In the genomic region with DNA sequence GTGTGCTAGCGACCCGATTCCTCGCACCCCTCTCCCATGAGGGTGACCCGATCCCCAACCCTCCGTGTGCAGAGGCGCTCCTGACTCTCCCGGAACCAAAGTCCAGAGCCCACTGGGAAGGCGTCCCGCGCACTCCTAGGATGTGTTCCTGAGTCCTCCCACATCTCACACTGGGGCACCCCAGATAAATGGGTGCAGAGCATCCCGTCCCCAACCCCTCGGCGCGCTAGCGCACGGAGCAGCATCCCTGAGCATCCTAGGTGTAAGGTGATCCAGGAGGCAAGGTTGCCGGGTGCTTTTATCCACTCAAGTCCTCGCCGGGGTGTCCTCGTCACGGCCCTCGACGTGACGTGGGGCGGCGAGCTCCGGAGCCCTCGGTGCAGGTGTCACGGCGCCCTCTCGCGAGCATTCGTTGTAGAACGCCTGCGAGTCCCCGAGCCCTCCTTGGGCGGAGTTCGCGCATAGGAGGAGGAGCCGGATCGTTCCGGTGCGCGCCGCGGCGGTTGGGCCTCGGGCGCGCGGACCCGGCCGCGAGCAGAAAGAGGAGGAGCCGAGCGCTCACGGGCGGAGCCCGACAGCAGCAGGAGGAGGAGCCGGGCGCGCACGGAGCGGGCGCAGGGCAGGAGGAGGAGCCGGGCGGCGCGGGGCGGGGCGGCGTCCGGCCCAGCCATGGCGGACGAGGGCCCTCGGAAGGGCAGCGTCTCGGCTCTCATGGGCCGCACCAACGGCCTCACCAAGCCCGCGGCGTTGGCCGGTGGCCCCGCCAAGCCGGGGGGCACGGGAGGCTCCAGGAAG, we compare ENCODE assay signal across 8 mouse cellular contexts. TPM values are rescaled to one million over a fixed set of nuclear protein-coding genes. Genes with fewer than 3 reads are reported as not detected.
DNase-seq lines count a peak whose midpoint lies in the region; ATAC-seq lines count a peak whose summit lies in the region.

A gene (minus strand): TSS at position 373 of the 795 bp plus-strand sequence.
A gene (plus strand): TSS at position 535 of the 795 bp plus-strand sequence.

- ATAC-seq in erythroid progenitor cell, adult 5-6 weeks (replicated peaks; ENCODE audit: low FRiP score, poor library complexity, severe bottlenecking), result peak; percentile 79
- ATAC-seq in heart, embryonic 13.5 days (ENCODE audit: extremely low read depth, insufficient number of reproducible peaks, low FRiP score, low TSS enrichment), result peak; percentile 91
- peak; percentile 87 for ATAC-seq in liver, embryonic 12.5 days
- peak; percentile 94 for ATAC-seq in stomach, embryonic 15.5 days (ENCODE audit: insufficient read depth, low FRiP score, low read depth)

- H3K9me3 ChIP-seq in heart, embryonic 13.5 days, result no peaks in the 10 kb centered on the region
- H3K9me3 ChIP-seq in liver, embryonic 12.5 days (replicated peaks), result no peaks in the 10 kb centered on the region
- H3K9me3 ChIP-seq in stomach, embryonic 15.5 days, result no peaks in the 10 kb centered on the region

- under 1% methylated on average over 82 of the region's 87 CpGs for WGBS in heart, embryonic 13.5 days
- 0% methylated on average over 68 of the region's 87 CpGs for WGBS in liver, embryonic 12.5 days (ENCODE audit: insufficient replicate concordance)
- WGBS in stomach, embryonic 15.5 days, result under 1% methylated on average over 85 of the region's 87 CpGs

- H3K9ac ChIP-seq in heart, embryonic 13.5 days, result peak within 1 kb of the TSS; percentile 98
- peak within 1 kb of the TSS; percentile 100 for H3K9ac ChIP-seq in liver, embryonic 12.5 days
- H3K9ac ChIP-seq in stomach, embryonic 15.5 days, result peak within 1 kb of the TSS; percentile 94

- H3K36me3 ChIP-seq in heart, embryonic 13.5 days, result peaks cover 28% of the 10 kb centered on the region
- peaks cover 20% of the 10 kb centered on the region for H3K36me3 ChIP-seq in liver, embryonic 12.5 days
- H3K36me3 ChIP-seq in stomach, embryonic 15.5 days, result no peaks in the 10 kb centered on the region

- peak within 1 kb of the TSS; percentile 91 for H3K4me2 ChIP-seq in heart, embryonic 13.5 days
- peak within 1 kb of the TSS; percentile 77 for H3K4me2 ChIP-seq in liver, embryonic 12.5 days
- peak within 1 kb of the TSS; percentile 90 for H3K4me2 ChIP-seq in stomach, embryonic 15.5 days

- DNase-seq in CD4-positive helper T cell, adult 2 months (ENCODE audit: low read depth, low spot score), result peak; percentile 99
- DNase-seq in brain, embryonic 18.5 days (ENCODE audit: low read depth, low spot score), result peak; percentile 96
- peak; percentile 98 for DNase-seq in kidney, postnatal 10 days
- DNase-seq in natural killer cell, adult 2 months (ENCODE audit: low spot score in 2 of 2), result peak; percentile 94 to 97

- H3K27me3 ChIP-seq in heart, embryonic 13.5 days (replicated peaks), result no peaks in the 10 kb centered on the region
- H3K27me3 ChIP-seq in liver, embryonic 12.5 days (replicated peaks), result no peaks in the 10 kb centered on the region
- no peaks in the 10 kb centered on the region for H3K27me3 ChIP-seq in stomach, embryonic 15.5 days (replicated peaks)

- H3K27ac ChIP-seq in heart, embryonic 13.5 days (replicated peaks), result peak within 1 kb of the TSS; percentile 91
- peak within 1 kb of the TSS; percentile 97 for H3K27ac ChIP-seq in liver, embryonic 12.5 days
- peak within 1 kb of the TSS; percentile 94 for H3K27ac ChIP-seq in stomach, embryonic 15.5 days

- peak within 1 kb of the TSS; percentile 94 for H3K4me3 ChIP-seq in heart, embryonic 13.5 days
- H3K4me3 ChIP-seq in liver, embryonic 12.5 days, result peak within 1 kb of the TSS; percentile 98
- H3K4me3 ChIP-seq in stomach, embryonic 15.5 days (replicated peaks), result peak within 1 kb of the TSS; percentile 83

- H3K4me1 ChIP-seq in heart, embryonic 13.5 days, result peaks cover 49% of the 10 kb centered on the region
- peaks cover 56% of the 10 kb centered on the region for H3K4me1 ChIP-seq in liver, embryonic 12.5 days
- peaks cover 11% of the 10 kb centered on the region; the same call in 1 of the 2 replicates for H3K4me1 ChIP-seq in stomach, embryonic 15.5 days

RNA-seq across cellular contexts. Expression of the first gene that starts in this region (rescaled TPM):
- total RNA-seq in erythroid progenitor cell, adult 5-6 weeks (2015; ENCODE audit: low replicate concordance), result 6.7 and 11.5 TPM in 2 replicates
- 10.7 and 13.9 TPM in 2 replicates for total RNA-seq in erythroid progenitor cell, adult 5-6 weeks (2017; ENCODE audit: low replicate concordance)
- polyA plus RNA-seq in heart, embryonic 13.5 days (2015; fragmentation: Nextera tagmentation; extraction: Ambion mirVana), result 24.2 and 25.7 TPM in 2 replicates
- 25.6 and 28.1 TPM in 2 replicates for polyA plus RNA-seq in liver, embryonic 12.5 days (2016; fragmentation: Nextera tagmentation; extraction: Ambion mirVana)
- polyA plus RNA-seq in stomach, embryonic 15.5 days (2015; fragmentation: Nextera tagmentation; extraction: Ambion mirVana), result 33.7 and 34.5 TPM in 2 replicates

RNA-seq across cellular contexts. Expression of the second gene that starts in this region (rescaled TPM):
- 223 and 293 TPM in 2 replicates for total RNA-seq in erythroid progenitor cell, adult 5-6 weeks (2015; ENCODE audit: low replicate concordance)
- total RNA-seq in erythroid progenitor cell, adult 5-6 weeks (2017; ENCODE audit: low replicate concordance), result 261 and 331 TPM in 2 replicates
- 99.5 and 102 TPM in 2 replicates for polyA plus RNA-seq in heart, embryonic 13.5 days (2015; fragmentation: Nextera tagmentation; extraction: Ambion mirVana)
- 97.6 and 98.2 TPM in 2 replicates for polyA plus RNA-seq in liver, embryonic 12.5 days (2016; fragmentation: Nextera tagmentation; extraction: Ambion mirVana)
- polyA plus RNA-seq in stomach, embryonic 15.5 days (2015; fragmentation: Nextera tagmentation; extraction: Ambion mirVana), result 91.8 and 94.5 TPM in 2 replicates

Comparison
In these comparisons a context has a peak if more than half of its experiments do, and no peak if none do; other contexts are left out.
1. Peak in every context shown above with its lines: DNase-seq, ATAC-seq, H3K4me3 ChIP-seq and H3K27ac ChIP-seq.